Mouse (Mus musculus) T-helper 1 cell (primary cell): ENCODE data around the gene B3gat3.

Experiments used
- in situ Hi-C: fragments of 300-600 bp; cut with MboI, MseI; formaldehyde crosslinking; loops from one replicate; pipeline ENCODE4 v1.15.1; 2025; ENCODE audit warnings: high pct_unique_total_duplicates

B3gat3 gene

GRCm38 (mm10) chr19:8897865-8898495 is 22.2 kb upstream of the B3gat3 start, which contains the start of gene Ganab:
TSS of gene Ganab (plus strand) at chr19:8898071.
- in situ Hi-C loops: loop anchor here (5.0 kb wide), 2 partner anchors 81 to 171 kb away; partner anchors contain the start of gene Ttc9c

GRCm38 (mm10) chr19:8898576-8898975 is 21.6 kb upstream of the B3gat3 start:
- in situ Hi-C loops: loop anchor here (5.0 kb wide), 2 partner anchors 81 to 171 kb away; partner anchors contain the start of gene Ttc9c

- in situ Hi-C loops: loop anchor here (5.0 kb wide), 2 partner anchors 82 to 172 kb away; partner anchors contain the start of gene Ttc9c
Observed at GRCm38 (mm10) chr19:8899079-8899478, 21.1 kb upstream of the B3gat3 start.

- in situ Hi-C loops: loop anchor here (10.0 kb wide), 1 partner anchor 1869 kb away; the partner anchor contains the start of gene Stip1
Observed at GRCm38 (mm10) chr19:8903412-8903811, 16.8 kb upstream of the B3gat3 start.

GRCm38 (mm10) chr19:8908531-8908930 is 11.6 kb upstream of the B3gat3 start:
- in situ Hi-C loops: loop anchor here (10.0 kb wide), 1 partner anchor 1874 kb away; the partner anchor contains the start of gene Stip1

DNA sequence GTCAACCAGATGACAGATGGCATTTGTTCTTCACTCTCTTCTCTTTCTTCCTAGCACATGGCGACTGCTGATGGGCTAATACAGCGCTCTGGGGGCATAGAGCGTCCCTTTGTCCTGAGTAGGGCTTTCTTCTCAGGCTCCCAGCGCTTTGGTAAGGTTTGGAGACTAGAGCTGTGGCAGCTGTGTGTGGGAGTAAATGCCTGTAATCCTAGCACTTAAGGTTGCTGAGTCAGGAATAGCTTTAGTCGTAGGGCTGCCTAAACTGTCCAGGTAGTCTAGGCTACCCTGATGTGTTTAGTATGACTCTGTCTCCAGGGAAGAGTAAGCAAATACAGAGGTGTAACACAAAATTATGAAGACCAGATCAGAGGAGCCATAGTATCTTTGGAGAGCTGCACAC is 8.4 kb upstream of the B3gat3 start:
- in situ Hi-C loops: loop anchor here (10.0 kb wide), 1 partner anchor 1687 kb away; no protein-coding TSS in a partner anchor

DNA sequence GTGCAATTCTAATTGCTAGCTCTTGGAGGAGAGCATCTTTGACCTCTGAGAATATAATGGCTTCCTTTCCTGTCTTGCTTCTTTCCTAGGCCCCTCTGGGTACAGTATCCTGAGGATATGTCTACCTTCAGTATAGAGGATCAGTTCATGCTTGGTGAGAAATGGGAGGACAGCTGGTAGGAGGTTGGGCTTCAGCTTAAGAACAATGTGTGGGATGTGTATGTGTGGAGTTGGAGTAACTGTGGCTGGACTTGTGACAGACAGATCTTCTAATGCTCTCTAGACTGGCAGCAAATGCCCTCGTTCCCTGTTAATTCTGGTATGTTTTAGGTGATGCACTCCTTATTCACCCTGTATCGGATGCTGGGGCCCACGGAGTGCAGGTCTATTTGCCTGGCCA is 6.0 kb upstream of the B3gat3 start:
- in situ Hi-C loops: loop anchor here (10.0 kb wide), 1 partner anchor 1689 kb away; no protein-coding TSS in a partner anchor

- in situ Hi-C loops: loop anchor here (10.0 kb wide), 1 partner anchor 1694 kb away; no protein-coding TSS in a partner anchor
Observed at GRCm38 (mm10) chr19:8919000-8919399, 1.2 kb upstream of the B3gat3 start.

DNA sequence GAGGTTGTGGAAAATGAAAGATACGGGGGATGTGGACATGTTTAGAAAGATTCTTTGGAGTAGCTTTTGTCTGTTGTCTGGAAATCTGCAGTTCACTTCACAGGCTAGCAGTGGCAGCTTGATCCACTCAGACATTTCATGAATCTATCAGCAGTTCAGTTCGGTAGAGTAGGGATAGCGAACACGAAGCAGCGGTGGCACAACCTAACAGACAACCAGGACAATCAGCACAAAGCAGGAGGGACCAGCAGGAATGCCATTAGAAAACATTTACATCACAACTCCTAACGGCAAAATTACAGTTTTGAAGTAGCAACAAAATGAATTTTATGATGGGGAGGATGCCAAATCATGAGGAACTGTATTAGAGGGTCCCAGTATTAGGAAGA is 496 bp upstream of the B3gat3 start:
- in situ Hi-C loops: loop anchor here (10.0 kb wide), 1 partner anchor 1695 kb away; no protein-coding TSS in a partner anchor

DNA sequence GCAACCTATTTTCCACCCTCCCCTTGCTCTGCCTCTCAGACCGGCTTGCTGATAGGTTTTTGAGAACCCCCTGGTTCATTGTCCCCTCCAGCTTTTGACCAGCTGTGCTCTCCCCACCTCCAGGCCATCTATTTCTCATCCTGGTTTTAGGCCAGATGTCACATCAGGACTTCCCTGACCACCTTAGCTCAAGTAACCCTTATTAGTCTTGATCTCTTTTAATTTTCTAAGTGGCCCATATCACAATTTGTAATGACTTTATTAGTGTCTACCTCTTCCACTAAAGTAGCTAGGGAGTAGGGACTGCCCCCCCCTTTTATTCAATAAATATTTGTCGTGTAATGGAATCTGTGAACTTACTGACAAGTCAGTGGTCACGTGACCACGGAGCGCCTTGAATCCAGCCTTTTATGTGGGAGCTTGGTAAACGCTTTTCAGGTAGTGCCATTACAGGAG is 690 bp downstream of the B3gat3 start:
- in situ Hi-C loops: no loop called here

DNA sequence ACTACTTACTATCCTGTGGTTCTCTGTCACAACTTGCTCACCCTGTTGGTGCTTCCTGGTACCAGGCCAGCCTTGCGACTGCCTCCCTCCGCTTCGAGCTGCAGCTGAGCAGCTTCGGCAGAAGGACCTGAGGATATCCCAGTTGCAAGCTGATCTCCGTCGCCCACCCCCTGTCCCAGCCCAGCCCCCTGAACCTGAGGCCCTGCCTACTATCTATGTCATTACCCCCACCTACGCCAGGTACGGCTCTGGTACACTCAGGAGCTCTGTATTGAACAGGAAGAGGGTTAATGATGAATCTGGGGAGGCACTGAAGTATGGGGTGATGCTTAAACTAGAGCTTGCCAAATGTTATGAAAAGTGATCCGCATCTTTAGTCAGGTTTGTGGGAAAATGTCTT is 1.6 kb downstream of the B3gat3 start:
- in situ Hi-C loops: no loop called here

GRCm38 (mm10) chr19:8926766-8927165 is 6.6 kb downstream of the B3gat3 start:
- in situ Hi-C loops: no loop called here

DNA sequence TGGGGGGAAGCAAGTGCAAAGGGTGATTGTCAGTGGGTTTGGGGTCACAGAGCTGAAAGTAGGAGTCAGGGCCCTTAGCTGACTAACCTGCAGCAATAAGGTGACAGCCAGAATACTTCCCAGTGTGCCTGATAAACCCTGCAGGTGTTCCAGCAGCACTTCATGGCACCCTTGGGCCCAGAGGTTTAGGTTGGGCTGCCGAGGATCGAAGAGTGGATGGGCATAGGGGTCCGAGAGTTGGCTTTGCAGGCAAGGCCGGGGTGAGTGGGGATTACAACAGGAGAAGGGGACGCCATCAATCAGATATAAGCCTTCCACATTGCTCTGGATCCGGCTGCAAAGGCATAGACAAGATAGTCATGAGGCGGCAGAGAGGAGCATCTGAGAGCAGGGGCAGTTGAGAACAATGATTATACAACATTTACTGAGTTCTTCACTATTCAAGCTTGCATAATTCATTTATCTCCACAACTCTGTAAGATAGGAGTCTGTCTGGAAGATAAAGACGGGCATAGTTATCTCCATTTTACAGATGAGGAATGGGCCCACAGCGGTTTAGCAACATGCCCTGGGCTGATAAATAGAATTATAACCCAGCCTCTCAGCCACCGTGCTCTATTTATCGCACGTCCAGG is 7.8 kb downstream of the B3gat3 start:
- in situ Hi-C loops: no loop called here

DNA sequence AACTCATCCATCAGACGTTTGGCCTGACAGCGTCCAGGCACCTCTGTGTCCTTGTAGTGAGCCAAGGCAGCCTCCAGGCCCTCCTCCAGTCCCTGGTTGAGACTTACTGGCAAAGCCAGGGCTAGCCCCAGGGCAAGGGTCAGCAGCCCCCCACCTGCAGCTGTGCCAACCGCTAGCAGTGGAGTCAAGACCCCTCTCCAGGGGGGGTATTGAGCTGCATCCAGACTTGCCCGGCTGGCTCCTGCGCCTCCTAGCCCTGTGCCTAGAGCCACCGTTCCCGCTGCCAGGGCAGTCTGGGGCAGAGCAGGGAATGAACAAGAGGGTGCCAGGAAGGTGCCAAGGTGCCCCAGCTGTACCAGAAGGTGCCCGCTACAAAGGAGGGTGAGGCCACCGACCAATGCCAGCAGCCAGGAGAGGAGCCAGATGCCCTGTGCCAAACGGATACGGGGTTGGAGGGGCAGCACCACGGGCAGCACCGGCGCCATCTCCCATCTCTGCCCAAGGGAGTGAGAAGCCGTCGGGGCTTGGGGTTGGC is 8.6 kb downstream of the B3gat3 start:
- in situ Hi-C loops: no loop called here

DNA sequence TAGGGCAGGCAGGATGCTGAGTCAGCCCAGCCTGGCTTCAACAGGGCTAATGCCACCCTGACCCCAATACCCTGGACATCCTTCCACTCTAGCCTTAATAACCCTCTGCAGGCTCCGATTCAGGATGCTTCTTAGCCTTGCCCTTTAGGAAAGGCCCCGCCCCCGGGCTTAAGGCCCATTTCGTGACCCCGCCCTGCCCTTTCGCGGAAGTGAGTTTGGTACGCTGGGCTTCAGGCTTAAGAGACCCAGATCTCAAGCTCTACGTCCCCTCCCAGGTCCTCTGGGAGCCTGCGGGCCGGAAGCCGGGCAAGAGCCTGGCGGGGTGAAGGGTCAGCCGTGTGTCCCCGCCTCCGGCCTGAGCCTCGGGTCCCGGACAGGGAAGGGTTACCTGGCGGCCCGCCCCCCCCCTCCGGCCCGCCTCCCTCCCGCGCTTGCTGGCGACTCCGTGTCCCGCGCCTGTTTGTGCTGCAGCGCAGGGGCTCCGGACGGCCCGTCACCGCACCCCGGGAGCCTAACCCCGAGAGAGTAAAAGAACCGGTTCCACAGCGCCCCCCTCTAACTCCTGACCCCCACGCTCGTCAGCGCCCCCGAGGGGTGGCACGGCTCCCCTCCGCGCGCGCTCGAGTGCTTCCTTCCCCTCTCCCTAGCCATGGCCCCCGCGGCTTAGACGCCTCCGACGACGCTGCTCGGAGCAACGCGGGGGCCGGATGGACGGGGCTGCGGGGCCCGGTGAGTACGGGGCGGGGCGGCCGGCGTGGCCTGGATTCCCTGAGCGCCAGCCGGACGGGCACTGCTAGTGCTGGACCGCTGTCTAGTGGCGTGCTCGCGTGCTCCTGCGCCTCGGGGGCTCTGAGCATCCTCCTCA is 9.3 kb downstream of the B3gat3 start, which contains the start of the genes Rom1 and Eml3:
TSS of gene Rom1 (minus strand) at position 133 of the 865 bp plus-strand sequence.
TSS of gene Eml3 (plus strand) at position 329 of the 865 bp plus-strand sequence.
- in situ Hi-C loops: no loop called here

DNA sequence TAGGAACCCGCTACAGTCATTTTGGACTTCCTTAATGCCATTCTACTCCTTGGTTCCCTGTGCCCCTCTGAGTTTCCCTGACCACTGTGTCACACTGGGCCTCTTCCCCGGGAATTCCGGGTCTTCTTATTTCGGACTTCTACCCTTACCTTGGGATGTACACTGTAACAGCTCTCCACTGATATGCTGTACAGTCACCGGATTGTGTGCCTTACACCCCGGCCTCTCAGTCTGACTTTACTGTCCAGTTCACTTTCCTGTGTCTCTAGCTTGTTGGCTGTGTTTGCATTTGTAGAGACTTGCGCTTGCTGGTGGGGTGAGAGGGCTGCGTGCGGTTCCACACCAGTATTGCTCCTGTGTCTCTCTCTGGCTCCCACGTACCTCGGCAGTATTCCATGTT is 9.9 kb downstream of the B3gat3 start:
- in situ Hi-C loops: no loop called here

- in situ Hi-C loops: no loop called here
Observed at GRCm38 (mm10) chr19:8930771-8931170, 10.6 kb downstream of the B3gat3 start.

- in situ Hi-C loops: no loop called here
Observed at GRCm38 (mm10) chr19:8936736-8937135, 16.6 kb downstream of the B3gat3 start.

DNA sequence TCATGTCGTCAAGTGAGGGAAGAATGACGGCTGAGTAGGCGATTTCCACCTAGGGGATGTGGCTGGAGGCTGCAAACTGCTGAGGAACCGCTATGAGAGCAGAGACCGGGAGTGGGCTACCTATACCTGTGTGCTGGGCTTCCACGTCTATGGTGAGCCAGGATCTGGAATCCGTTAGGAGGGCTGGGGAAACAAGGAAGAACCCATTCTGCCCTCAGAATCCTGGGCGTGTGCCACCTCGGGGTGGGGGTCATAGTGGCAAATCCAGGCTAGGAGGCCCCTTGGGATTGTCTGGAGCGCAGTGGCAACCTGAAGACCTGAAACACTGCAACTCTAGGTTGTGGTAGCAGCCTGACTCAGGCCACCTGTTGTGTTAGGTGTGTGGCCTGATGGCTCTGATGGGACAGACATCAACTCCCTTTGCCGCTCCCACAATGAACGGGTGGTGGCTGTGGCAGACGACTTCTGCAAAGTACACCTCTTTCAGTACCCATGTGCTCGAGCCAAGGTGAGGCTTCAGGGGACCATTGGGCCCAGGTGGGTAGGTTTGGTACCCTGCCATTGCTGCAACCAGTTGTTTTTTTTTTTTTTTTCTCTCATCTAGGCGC is 20.5 kb downstream of the B3gat3 start:
- in situ Hi-C loops: no loop called here

DNA sequence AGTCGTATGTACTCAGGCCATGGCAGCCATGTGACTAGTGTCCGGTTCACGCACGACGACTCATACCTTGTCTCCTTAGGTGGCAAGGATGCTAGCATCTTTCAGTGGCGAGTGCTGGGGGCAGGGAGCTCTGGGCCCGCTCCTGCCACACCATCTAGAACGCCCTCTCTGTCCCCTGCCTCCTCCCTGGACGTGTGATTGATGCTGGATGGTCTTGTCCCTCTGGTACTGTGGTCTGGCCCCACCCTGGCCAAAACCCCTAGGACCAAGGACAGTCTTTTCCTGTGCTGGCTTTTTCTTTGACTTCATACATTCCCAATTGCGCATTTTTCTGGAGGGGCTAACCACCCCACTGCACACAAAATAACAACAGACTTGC is 21.0 kb downstream of the B3gat3 start:
- in situ Hi-C loops: no loop called here
